Mouse (Mus musculus) gastrocnemius, postnatal 4 days (tissue): ENCODE results near the gene Wwc1. TPM values are rescaled to one million over a fixed set of nuclear protein-coding genes. Genes with fewer than 3 reads are reported as not detected.
"Not testable (repeated sequence)": the region's sequence is repeated elsewhere in the genome, so short reads cannot be mapped to it uniquely, and the experiment has no call there.

ENCODE experiments used
- DNase-seq, 2 experiments: peaks; one replicate each; pipeline ENCODE4 v3.0.0; 2021 to 2022; ENCODE audit warnings: low spot score in 2 of 2, mixed read lengths in 2 of 2
- total RNA-seq, 2 experiments: library from RNA; stranded (reverse); gene quantifications; 2 replicates each; pipeline ENCODE4 v1.2.3; 2021

Wwc1 gene
- total RNA-seq, 2 experiments from 2014 or later = 1.3 to 2.3 TPM

DNA sequence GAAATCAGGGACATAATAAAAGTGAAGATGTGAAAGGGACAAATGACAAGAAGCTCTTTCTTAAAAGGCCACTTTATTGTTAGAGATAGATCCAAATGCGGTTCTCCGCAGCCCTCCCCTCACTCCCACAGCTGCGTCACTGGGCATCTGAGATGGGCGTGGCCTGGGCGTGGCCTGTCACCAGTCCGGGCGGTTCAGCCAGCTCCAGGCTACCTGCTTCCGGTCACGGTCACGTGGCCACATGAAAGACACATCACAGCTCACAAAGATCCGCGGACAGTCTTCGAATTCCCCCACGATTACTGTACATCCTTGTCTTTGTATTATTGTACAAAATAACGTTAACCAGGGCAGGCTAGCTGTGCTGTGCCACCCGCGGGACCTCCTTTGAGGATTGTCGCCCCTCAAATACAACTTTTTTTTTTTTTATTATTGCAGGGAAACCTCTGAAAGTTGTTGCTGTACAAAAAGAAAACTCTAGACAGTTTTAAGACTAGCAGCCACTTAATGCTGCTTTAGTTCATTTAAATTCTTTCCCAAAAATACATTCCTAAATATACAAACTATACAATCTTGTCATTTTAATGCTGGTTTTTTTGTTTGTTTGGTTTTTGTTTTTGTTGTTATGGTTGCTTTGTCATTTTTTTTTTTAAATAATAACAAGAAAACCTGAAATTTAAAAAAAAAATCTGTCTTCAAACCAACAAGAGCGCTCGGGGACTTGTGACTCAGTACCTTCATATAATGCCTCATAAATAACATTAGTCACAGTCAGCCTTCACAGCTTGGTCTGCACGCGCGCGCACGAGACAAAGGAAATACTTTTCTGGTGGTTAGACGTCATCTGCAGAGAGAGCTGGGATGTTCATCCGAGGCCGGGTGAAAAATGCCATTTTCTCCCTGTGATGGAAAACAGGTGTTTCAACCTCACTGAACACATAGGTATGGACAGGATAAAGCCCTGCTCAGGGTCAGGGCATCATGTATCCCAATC is 141.7 kb downstream of the Wwc1 start:
- DNase-seq = peak; percentile 68 to 87

DNA sequence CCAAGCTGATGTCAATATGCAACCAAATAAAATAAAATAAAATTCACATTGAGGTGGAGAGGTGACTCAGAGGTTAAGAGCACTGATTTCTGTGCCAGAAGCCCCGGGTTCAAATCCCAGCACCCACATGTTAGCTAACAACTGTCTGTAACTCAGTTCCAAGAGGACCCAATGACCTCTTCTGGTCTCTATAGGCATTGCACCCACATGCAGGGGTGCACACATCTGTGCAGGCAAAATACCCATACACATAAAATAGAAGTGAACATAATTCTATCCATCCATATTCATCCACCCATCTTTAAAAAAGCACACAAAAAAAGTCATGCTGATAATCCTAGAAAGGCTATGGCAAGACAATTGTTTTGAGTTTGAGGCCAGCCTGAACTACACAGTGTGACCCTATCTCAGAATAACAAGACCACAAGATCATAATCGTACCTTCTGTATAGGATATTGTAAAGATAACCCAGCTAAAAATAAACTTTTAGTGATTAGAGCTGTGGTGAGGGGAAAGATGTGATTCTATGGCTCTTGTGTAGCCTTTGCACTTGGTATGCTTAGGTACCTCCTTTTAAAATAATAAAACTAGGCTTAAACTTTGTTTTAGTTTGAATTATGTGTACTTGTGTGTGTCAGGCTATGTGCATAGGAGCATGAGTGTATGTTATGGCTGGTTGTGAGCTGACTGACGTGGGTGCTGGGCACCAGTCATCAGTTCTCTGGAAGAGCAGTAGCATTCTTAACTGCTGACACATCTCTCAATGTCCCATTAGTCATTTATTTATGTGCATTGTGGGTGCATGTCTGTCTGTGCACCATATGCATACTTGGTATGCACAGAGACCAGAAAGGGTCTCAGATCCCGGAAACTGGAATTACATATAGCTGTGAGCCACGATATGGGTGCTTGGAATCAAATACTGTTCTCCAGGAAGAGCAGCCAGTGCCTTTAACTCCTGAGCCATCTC is 142.9 kb downstream of the Wwc1 start:
- DNase-seq = no peak

DNA sequence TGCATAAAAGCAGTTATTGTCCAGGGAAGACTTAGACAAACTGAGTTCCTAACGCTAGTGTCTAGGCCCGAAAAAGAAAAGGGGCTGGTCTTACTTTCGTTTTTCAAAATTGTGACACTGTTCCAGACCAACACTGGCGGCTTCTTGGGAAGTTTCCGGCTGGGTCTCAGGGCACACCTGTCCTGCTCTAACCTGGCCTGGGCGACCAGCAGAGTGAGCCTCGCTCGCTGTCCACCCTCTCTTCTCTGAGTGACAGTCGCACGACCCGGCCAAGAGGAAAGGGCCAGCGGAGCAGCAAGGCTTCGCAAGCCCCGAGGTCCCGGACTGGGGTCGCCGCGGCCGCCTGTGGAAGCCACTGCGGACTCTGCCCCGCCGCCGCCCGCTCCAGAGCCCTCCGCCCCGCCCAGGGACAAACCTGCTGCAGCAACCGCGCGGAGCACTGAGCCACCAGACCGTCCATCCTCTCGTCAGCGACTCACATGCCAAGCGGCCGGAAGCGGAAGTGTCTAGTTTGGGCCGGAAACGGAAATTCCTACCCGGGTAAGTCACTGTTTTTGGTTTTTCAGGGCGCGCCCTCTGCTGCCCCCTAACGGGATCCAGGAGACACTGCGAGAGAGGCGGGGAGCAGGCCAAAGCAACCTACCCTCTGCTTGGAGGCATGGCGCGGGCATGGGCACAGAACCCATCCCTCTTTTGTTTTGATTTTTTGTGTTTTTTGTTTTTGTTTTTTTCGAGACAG is 146.1 kb downstream of the Wwc1 start, which contains the start of gene Rars:
Gene Rars (minus strand): TSS at position 485 of the 739 bp plus-strand sequence.
- DNase-seq = peak; percentile 84 to 91

DNA sequence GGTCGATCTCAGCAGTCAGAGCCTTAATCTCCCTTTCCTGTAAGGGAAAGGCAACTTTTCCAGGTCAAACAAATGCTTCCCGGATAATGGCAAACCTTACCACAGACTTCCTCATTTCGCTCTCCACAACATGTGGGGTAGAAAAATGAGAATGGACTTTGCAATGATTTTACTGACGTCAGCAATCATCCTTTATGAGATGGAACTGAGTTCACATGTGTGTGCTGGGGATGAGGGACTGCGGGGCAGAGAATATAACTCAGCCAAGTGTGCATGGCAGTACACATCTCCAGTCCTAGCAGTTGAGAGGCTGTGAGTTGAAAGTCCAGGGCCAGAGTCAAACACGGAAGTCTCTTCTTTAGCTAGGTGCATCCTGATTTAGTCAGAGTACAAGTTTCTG is 147.1 kb downstream of the Wwc1 start:
- DNase-seq = no peak

DNA sequence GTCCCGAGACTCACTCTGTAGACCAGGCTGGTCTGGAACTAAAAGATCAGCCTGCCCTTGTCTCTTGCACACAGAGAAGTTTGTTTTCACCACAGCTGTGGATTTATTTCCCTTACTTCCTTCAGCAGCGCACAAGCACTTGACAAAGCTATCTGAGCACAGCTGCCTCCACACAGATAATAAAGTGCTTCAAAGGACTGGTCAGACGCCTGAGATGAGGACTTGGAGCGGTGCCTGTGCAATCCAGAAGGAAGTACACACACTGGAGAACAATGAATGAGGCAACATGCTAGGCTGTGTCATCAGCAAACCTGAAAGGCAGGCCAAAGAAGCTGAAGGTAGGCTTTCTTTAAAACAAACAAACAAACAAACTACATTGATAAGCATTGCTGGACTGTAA is 148.2 kb downstream of the Wwc1 start:
- no peak for DNase-seq

DNA sequence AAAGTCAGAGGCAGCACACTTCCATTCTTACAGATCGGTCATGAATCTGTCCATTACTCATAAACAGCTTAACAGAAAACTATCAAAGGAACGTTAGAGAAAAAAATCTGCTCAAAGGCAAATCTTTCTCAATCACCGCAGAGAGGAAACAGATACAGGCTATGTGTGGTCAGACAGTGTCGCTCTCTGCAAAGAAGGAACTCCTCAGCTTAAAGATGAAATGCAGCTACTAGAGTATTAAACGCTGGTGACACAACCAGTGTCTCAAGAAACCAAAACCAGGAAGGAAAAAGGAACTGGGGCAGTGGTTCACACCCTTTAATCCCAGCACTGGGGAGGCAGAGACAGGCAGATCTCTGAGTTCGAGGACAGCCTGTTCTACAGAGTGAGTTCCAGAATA is 152.6 kb downstream of the Wwc1 start:
- DNase-seq = no peak

DNA sequence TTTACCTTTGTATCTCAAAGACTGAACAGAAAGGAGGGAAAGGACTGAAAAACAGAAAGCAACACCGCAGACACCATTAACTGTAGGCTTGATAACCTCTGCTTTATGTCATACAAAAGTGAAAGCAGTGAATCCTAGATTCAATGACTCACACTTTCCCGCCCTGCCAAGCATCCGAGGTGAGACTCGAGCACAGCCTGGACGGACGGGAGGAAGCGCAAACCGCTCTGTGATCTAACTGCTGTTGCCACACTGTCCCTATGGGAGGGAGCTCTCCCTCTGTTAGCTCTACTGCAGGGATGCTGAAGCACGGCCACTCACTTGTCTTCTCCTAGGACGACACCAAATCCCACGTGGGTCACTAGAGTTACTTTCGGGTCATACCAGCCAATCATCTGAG is 164.0 kb downstream of the Wwc1 start:
- no peak for DNase-seq

DNA sequence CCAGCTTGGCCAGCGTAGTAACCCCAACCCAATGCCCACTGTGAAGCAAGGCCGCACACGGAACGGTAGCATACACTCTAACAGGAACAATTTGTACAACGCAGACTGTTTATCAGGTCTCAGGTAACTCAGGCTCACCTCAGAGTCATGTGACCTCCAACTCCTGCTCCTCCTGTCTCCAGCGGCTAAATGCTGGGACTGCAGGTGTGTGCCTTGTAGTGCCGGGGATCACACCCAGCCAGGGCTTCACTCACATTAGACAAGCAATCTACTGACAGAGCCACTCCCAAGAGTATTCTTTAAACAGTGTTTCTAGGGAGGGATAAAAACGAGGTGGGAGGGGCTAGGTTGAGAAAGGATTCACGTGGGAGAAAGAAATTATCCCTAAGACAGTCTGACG is 168.9 kb downstream of the Wwc1 start:
- no peak for DNase-seq

DNA sequence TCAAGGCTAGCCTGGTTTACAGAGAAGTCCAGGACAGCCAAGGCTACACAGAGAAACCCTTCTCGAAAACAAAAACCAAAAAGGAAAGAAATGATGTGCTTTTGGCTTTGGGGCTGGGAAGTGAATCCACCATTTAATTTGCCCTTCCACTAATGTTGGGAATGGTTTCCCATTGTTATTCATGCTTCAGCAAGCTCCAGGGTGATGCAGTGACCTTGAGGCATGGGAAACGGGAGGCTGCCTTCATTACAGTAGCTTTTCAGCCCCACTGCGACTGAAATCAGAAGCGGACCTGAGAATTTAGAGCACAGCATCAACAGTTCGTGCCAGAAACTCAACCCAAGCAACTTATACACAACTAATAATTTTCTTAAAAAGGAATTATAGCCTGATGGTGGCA is 179.0 kb downstream of the Wwc1 start:
- DNase-seq = no peak

DNA sequence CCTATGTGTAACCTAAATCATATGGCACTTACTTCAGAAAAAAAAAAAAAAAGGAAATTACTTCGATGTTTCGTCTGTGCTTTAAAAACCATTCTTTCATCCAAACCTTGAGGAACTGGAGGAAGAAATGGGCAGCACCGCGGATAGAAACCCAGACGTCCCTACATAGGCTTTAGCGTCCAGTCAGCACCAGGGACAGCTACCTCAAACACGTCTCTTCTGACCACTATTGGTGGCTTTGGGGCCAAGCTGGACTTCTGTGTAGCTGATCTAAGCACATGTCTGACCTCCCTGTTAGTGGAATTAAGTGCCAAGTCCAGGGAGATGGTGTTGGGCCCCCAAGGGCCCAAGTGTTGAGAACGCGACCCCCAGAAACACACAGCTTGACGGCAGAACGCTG is 181.5 kb downstream of the Wwc1 start, which contains the start of gene Fbll1:
Gene Fbll1 (minus strand): TSS at position 11 of the 400 bp plus-strand sequence.
- peak in 1 of 2 experiments; percentile 63 for DNase-seq

DNA sequence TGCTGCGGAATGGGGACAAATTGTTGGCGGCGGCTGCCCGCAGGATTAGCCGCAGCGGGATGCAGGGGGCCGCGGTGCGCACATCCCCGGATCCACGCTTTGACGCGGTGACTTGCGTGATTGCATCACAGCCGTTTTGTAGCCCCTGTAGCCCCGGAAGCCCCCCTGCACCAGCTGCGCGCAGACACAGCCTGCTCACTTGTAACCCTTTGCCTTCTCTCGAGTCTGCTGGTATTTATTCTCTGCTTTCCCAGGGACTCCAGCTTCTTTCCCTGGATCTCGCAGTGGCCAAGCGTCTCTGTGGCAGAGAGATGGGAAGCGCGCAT is 181.9 kb downstream of the Wwc1 start:
- no peak for DNase-seq

DNA sequence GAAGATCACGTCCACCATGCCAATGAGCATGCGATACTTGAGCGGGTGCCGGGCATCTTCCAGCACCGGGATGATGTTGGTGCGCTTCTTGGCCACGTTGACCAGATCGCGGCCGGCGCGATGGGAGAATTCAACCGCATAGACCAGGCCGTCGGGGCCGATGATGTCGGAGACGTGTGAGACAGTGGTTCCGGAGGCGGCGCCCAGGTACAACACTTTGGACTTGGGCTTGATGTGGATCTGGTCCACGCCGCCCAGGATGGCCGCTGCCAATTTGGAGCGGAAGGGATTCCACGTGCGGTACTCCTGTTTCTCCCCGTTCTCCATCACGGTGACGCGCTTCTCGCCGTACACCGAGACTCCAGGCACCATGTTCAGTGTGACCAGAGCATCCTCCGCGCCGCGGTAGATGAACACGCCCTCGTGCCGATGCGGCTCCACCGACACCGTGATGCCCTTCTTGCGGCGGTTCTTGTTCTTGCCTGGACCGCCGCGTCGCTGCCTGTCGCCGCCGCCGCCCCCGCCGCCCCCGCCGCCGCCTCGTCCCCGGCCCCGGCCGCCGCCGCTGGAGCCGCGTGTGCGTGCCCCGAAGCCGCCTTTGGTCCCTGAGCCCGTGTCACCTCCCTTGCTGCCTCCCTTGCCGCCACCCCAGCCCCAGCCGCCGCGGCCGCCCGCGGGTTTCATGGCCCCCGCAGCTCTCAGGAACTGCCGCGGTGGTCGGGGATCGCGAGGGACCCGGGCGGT is 182.4 kb downstream of the Wwc1 start:
- DNase-seq = no peak

DNA sequence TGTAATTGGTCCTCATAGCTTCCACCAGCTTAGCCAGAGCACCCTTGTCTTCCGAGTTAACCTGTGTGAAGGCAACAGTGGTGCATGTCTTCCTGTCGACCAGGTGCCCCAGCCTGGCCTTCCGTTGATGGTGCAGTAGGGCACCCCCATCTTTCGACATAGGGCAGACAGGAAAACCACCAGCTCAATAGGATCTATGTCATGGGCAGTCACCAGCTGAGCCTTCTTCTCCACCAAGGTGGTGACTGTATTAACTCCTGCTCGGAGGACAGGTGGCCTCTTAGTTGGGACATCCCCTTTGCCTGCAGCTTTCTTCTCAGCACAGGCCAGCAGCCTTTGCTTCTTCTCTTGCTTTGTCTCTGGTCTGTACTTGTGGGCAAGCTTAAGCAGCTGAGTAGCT is 187.5 kb downstream of the Wwc1 start:
- DNase-seq = not testable (repeated sequence)

DNA sequence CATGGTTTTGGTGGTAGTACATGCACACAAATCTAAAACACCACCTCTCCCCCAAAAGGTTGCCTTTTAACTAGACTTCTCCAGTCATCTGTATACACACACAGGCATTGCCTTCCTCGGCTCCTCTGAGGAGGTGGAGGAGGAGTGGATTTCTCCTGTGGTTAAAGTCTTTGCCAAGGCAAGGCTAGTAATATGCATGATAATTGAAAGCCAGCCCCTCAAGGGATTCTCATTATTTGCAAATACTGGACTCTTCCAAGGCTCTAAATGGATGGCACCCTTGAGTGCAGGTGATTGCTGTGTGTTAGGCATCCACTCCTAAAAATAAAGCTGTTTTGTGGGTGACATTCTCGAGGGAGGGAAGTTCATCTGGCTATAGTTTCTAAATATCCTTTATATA is 191.9 kb downstream of the Wwc1 start:
- no peak for DNase-seq

Other genes with a start within 250 kb of the Wwc1 start
- gene Pank3, start 211.0 kb downstream of the Wwc1 start, total RNA-seq = 10 to 100 TPM; 32.4 to 35.4 TPM
- gene Fbll1, start 181.6 kb downstream of the Wwc1 start, total RNA-seq = not detected
- gene Rars, start 146.0 kb downstream of the Wwc1 start, total RNA-seq = 10 to 100 TPM; 54.2 to 57.1 TPM